Mouse (Mus musculus) frontal cortex, adult 2 months (tissue): ENCODE results near the gene Tnpo2. TPM values are rescaled to one million over a fixed set of nuclear protein-coding genes. Genes with fewer than 3 reads are reported as not detected.
A peak's percentile ranks its signal among the peaks of the same experiment; 100 is the strongest.

Experiments used
- DNase-seq, 2 experiments: peaks; one replicate each; pipeline ENCODE4 v3.0.0; 2022; ENCODE audit warnings: low spot score in 1 of 2; ENCODE audit errors: extremely low spot score in 1 of 2
- polyA plus RNA-seq: library from polyadenylated mRNA; depleted of rRNA; stranded (reverse); fragments of >200 nt; gene quantifications from 2 replicates; pipeline ENCODE4 v1.2.3, GENCODE M21; 2012

Gene Tnpo2
- polyA plus RNA-seq, 1 experiment = 109 TPM

DNA sequence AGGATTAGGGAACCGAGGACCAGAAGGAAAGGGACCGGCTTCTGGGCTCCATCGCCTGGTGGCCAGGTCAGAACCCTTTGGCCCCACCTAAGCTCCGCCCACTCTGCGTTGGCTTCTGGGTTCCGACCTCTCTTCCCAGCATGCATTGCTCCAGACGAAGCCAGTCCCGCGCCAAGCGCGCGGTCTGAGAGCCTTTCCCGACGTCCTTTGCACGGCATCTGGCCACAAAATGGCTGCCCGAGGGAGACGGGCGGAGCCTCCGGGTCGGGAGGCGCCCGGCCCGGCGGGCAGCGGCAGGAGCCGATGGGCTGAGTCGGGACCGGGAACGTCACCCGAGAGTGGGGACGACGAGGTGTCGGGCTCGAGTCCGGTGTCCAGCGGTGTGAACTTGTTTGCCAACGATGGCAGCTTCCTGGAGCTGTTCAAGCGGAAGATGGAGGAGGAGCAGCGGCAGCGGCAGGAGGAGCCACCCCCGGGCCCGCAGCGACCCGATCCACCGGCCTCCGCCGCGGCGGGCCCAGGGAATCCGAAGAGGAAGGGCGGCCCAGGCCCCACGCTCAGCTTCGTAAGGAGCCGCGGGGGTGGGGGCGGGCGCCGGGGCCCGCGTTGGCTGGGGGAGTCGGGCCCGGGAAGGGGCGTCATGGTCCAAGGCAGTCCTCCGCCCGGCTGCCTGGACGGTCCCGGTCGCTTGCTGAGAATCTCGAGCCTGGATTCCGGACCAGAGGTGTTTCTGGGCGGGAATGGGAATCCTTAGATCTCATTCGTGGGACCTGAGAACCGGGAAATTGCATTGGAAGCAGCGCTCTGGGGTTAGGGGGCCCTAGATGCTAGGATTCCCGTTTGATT, 9.8 kb upstream of the Tnpo2 start, which contains the start of gene Trir:
TSS of gene Trir (plus strand) at position 154 of the 846 bp plus-strand sequence.
- DNase-seq = peak; percentile 89 to 97

DNA sequence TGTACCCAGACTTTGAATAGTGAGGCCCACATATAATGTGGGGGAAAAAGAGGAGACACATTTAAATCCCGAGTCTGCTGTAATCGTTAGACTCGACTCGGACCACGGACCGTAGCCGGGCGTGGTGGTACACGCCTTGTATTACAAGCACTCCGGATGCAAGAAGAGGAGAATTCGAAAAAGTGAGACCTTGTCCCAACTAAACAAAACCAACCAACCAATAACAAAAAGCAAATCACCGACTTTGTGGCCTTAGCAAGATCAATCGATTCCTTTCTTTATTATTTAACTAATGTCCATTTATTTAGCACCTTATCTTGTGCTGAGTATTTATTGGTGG, 9.2 kb upstream of the Tnpo2 start:
- DNase-seq = no peak

DNA sequence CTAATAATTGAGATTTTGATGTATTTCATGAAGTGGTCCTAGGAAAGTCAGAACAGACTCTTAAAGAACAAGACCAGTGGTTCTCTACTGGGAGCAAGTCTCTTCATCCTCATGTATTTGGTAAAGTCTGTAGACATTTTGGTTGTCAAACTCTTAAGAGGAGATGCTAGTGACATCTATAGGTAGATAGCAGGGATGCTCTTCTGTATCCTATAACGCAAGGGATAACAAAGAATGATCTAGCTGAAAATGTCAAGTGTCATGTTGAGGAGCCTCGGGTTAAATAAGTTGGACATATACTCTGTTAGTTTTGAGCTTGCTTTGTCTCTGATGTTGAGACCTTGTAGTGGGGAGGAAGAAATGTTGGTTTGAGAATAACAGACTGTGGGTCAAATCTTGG, 8.8 kb upstream of the Tnpo2 start:
- no peak for DNase-seq

DNA sequence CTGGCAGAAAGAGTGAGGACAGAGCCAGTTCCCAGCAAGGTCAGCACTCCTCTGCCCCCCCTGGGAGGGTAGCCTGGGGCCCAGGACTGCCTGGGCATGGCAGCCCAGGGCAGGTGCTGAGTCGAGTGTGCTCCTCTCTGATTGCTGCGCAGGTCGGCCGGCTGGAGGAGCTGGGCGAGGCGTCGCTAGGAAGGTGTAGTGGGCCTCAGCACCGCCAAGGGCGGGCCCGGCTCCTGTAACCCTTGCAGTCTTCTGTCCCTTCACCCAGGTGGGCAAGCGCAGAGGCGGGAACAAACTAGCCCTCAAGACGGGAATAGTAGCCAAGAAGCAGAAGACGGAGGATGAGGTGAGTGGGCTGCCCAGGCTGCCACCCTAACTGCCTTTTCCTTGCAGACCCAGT, 7.4 kb upstream of the Tnpo2 start:
- DNase-seq = no peak

DNA sequence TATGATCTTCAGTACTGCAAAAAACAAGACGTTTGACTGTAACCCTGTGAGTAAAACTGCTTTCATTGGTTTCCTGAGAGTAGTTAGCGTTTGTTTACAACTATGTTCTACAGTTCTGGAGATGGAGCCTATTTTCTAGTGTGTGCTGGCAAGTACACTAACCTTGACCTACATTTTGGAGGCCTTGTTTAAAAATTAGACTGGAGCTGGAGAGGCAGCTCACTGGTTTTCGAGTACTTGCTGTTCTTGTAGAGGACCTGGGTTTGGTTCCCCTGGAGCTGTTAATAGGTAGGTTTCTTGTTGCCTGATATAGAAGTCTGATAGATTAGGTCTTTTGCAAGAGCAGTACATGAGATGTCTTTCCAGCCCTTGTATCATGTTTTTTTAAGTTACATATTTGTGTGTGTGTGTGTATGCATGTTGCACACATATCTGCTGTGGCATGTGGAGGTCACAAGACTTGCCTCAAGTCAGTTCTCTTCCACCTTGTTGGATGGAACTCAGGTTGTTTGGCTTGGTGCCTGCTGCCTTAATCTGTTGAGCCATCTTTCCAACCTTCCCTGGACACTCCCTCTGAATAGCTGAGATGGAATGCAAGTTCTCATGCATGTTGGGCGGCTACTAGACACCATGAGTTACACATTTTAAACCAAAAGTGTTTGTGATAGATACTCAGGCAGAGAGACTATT, 3.9 kb upstream of the Tnpo2 start:
- no peak for DNase-seq

DNA sequence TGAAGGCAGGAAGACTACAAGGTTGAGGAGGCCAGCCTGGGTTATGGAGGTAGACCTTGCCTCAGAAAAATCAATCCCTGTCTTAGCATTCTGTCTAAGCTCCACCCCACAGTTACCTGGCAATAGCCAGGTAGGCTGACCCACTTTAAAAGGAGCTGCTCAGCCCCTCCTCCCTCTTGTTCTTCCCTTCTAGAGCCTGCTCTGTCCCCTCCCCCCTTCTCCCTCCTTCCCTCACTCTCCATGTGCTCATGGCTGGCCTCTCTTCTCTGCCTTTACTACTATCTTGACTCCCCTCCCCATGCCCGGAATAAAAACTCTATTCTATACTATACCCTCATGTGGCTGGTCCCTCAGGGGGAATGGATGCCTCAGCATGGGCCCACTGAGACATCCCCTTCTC, 2.8 kb upstream of the Tnpo2 start:
- no peak for DNase-seq

DNA sequence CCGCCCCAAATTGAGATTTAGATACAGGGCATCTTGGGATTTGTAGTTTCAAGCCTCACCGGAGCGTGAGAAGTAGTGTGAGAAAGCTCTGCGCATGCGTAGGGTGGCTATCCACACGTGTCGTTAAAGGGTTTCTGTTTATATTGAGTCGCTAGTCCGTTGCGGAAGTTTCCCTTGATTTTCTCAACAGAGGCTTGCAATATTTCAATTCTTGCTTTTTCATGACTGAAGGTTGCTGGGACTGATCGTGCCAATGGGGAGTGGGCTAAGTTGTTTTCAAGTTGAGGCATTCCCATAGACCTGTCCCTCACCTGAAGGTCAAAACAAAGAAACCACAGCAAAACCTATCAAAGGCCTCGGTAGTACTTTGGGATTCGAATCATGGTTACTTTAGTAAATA, 2.0 kb upstream of the Tnpo2 start:
- DNase-seq = peak in 1 of 2 experiments; percentile 81

DNA sequence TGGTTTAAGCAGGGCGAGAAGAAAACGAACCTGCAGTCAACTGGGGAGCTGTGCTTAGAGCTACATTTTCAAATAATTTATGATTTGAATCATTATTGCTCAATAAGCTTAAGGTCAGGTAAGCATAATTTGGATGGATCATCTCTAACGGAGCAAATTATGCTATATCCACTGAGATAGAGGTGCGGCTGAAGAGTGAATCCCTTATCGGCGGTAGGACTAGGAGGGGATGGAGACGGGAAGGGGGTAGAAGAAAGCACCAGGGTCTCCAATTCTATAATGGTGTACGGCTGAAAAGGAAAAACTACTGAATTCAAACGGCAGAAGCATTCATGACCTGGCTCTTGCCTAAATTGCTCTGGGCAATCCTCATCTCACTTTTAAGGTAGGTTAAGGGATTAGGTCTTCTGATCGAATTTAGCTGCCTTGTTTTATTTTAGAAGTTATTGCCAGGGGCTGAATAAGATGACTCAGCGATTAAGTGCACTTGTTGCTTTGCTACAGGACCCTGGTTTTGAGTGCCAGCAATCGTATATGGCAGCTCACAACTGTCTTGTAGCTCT, 1.5 kb upstream of the Tnpo2 start:
- DNase-seq = no peak

DNA sequence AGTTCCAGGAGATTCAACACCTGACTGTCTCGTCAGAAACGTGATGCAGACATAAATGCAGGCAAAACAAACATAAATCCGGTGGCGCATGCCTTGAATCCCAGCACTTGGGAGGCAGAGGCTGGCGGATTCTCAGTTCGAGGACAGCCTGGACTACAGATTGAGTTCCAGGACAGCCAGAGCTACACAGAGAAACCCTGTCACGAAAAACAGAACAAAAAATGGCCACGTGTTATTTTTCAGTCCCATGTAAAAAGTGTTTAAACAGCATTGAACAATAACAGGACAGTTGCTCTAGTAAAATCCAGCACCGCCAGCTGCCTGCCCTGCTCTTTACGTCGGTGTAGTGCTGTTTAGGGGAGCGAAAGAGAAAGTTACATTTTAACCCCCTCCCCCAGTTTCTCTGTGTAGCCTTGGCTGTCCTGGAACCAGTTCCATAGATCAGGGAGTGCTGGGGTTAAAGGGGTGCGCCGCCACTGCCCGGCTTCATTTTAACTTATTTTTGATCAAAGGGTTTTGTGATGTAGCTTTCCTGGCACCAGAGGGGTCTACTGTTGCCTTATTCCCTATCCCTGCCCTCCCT, 896 bp upstream of the Tnpo2 start:
- DNase-seq = no peak

DNA sequence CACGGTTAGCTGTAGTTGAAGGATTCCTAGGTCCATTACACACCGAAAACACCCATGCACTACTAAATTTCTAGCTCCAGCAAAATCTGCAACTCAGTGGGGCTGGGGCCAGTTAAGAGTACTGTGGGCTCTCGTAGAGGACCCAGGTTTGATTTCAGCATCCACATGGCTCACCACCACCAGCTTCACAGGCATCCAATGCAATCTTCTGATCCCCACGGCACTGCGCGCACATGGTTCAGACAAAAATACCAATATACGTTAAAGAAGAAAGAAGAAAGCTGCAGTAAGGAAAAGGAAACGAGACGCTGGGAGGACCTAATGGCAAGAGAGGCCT, 366 bp upstream of the Tnpo2 start:
- DNase-seq = no peak

DNA sequence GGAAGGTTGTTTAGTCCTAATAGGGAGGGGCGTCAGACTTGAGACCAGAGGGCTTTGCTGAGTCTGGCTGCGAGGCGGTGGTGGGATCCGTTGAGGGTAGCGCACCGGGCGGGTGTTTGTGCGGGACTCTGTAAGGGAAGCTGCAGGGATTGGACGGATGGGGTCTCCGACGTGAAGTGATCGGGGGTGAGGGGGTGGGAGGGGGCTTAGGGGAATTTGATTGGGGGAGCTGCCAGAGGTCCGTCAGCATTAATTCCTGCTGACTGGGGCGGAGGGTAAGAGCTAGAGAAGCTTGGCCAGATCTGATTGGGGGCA, 608 bp downstream of the Tnpo2 start:
- DNase-seq = no peak

DNA sequence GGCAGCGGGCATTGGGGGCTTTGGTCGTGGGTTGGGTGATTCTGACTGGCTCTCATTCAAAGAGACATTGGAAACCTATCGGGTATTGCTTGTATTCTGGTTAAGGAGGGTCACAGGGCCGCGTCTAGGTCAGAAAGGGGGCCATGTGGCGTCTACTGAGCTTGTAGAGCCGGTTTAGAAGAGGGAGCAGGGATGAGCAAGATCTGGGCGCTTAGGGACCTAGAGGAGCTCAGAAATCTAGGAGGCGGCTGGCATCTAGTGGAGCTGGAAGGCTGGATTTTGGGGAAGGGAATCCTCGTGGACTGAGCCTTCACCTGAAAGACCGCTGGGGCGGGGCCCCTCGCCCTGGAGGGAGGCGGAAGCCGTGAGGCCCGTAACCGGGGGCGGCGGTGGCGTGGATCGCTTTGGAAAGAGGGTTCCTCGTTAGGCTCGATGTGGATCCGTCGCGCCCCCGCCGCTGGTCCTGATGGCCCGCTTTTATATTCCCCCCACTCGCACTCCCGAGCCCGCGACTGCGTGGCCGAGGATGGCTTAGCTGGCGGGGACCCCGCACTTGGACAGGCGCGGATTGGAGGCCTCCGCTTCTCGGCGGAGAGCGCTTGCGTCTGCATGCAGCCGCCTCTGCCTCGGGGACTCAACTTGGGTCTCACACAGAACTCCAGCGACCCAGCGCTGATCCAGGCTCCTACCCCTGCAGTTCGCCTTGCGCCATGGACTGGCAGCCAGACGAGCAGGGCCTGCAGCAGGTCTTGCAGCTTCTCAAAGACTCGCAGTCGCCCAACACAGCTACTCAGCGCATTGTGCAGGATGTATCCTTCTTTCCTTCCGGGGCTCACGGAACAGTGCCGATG, 1.2 kb downstream of the Tnpo2 start:
- peak in 1 of 2 experiments; percentile 62 for DNase-seq

DNA sequence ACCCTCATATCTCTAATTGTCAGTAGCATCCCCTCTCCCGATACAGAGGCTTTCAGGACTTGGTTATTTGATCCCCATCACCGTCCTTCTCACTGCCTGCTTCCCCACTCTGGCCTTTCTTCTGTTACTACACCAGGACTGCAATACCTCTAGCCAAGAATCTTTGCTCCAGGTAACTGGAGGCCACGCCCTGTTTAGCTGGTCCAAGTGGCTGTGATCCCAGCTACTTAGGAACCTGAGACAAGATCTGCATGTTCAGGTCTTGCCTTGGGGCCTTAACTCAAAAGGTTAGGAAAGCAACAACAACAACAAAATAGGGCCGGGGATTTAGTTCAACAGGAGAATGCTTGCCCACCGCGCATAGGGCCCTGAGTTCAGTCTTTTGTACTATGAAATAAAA, 6.9 kb downstream of the Tnpo2 start:
- no peak for DNase-seq

DNA sequence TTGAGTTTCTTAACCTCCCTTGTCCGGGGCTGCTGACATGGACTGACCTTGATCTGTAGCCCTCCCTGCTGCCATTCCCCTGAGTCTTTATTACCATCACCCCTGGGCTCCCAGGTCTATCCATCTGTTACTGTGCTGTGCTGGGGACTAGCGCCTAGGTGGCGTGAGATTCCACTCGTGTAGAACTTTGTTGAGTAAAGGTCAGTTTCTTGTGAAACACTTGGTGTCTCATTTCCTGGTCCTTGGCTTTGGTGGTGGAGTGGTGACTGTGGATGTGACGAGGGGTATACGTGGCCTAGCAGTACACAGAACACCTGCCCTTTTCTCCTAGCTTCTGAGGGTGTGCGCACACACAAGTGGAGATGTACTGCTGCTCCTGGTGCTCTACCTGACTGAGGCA, 20.7 kb downstream of the Tnpo2 start:
- no peak for DNase-seq

DNA sequence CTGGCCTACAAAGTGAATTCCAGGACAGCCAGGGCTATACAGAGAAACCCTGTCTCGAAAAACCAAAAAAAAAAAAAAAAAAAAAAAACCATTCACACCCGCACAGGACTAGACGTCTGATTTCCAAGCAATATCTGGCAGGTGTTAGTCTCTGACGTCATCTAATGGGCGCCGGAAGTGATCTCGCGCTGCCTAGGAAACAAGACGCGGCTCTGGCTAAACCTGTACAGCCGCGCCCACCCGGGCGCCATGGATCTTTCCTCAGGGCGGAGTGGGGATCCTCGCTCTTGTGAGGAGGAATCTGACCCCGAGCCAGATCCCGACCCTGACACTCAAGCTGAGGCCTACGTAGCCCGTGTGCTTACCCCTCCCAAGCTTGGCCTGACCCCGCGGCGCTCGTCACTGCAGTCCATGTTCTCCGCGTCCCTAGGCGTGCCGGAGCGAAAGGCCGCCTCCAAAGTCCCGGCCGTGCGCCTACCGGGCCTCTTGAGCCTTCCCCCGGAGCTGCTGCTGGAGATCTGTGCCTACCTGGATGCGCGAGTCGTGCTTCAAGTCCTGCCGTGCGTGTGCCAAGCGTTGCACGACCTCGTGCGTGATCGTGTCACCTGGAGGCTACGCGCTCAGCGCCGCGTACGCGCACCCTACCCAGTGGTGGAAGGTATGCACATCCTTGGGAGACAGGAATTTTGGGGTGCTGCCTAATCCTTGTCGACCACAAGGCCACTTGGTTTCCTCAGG, 23.3 kb downstream of the Tnpo2 start, which contains the start of gene Fbxw9:
TSS of gene Fbxw9 (plus strand) at position 177 of the 738 bp plus-strand sequence.
- peak; percentile 90 to 96 for DNase-seq

DNA sequence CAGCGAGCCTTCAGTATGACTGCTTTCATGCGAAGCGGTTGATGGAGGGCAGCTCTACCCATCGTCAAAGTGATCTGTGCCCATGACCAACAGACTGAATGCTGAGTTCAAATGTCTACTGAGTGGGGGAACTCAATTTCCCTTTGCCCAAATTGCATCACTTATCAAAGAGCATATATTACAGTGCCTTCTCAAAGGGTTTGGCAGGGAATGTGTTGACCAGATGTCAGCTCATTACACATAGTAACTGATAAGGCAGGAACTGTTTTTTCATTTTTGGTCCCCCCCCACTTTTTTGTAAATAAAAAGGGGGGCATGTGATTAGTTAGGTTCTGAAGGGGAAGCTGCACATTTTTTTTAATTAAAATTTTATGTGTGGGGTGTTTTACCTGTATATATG, 25.9 kb downstream of the Tnpo2 start:
- no peak for DNase-seq

DNA sequence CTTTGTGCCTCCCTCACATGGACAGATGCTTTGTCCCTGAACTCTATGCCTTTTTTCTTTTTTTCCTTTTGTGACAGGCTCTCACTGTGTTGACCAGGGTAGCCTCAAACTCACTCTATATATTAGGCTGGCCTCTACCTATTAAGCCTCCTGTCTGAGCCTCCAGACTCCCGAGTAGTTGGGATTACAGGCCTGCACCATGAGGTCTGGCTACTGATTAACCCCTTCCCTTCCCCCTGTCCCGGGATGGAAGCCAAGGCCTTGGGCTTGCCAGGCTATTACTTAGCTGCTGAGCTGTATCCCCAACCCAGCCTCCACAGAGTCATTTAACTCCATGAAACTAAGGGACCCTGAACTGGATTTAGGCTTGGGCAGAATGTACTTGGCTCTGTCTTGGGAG, 28.5 kb downstream of the Tnpo2 start:
- no peak for DNase-seq

DNA sequence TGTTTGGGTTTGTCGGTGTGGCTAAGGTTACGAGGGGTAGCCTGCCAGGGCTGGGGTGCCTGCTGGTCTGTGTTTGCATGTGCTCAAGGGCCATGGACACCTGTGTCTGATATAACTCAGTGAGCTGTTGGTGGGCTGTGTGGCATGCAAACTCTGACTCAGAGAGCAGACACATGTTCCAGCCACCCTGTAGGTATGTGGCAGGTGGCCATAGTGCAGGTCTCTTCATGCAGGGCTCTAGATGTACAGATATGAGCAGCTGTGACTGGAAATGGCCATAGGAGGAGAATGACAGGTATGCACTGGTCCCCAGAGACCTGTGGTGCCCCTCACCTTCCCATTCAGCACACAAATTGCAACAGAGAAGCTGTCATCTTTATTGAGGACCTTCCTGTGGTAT, 30.4 kb downstream of the Tnpo2 start:
- DNase-seq = no peak

DNA sequence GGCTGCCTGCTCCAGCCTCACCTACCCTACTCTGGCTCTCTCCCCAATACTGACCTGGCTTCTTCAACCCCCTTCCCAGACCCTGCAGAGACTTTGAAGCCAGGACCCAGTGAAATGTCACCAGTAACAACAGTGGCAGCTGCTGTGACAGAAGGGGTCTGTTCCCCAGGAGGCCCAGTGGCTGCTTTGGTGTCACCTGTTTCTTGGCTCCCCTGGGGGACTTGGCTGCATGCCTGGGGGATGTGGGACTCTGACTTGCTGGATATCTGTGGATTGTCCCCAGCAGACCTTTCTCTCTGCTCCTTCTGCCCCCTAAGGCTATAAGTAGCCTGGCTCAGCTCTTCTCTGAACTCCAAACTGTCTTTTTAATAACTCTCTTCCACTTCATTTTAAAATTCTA, 31.3 kb downstream of the Tnpo2 start, which contains the start of gene Gm5741:
TSS of gene Gm5741 (minus strand) at position 1 of the 400 bp plus-strand sequence.
- no peak for DNase-seq

DNA sequence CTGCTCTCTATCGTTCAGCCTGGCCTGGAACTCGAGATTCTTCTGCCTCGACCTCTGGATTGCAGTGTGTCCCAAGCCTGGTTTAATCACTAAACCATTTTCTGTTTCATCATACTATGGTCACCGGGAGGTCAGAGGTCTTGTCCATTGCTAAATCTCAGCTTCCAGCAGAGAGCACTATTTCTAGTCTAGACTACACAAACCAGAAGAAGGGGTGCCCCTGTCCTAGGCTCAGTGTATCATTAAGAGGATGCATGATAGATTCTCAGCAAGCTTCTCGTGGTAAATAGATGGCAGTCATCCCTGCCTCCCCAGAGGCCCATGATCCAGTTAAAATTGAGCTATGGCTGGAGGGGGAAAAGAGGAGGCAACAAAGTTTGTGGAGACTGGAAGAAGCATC, 34.3 kb downstream of the Tnpo2 start:
- no peak for DNase-seq
